Mouse (Mus musculus) urinary bladder, adult 18-20 months (tissue): Measurements from ENCODE around the gene Ap3s2.

ENCODE experiments used
- DNase-seq, 2 experiments: peaks; one replicate each; pipeline ENCODE4 v3.0.0; 2022; ENCODE audit warnings: low spot score in 2 of 2, mixed read lengths in 2 of 2

Gene Ap3s2

DNA sequence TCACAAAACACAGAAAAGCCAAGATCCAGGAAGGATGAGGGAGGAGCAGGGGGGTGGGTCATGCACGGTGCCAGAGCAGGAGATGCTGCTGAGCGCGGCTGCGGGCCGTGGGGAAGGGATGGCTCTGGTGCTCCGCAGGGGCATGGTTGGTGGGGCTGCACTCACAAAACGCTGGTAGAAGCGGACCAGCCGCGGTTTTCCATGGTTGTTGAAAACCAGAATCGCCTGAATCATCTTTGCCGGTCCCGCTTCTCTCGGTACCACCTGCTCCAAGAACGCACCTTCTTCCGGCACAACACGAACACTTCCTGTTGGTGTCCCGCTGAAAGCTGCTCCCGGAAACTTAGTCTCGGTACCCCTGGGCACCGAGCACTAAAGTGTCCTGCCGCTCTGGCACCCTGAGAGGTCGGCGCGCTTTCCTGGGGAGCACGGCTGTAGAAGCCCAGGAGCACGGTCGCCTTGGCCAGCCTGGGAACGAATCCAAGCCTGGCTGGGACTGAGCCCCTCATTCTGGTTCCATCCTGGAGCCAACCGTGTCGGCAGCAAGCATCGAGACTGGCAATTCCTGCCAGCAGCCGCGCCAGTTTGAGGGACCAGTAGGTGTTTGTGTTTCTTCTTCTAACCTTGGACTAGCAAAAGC is at the start of gene Ap3s2:
Gene Ap3s2 (minus strand): TSS at position 306 of the 640 bp plus-strand sequence.
- DNase-seq: peak; percentile 78 to 90

DNA sequence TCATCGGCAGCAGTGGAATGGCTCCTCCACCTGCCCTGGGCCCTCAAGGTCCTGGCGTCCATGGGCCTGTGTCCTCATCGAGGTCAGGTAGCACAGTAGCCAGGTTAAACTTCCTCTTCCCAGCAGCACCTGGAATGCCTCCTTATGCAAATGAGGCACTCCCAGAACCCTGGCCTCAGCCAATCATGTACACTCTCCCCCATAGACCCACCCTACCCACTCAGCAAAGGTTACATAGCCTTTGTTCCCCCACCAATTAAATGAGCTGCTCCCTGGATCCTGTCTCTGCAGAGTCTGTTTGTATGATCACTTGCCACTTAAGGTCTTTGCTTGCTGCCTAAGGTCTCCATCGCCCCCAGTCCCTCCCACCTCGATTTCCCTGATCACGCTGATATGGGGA is 47.9 kb upstream of the Ap3s2 start:
- no peak for DNase-seq

DNA sequence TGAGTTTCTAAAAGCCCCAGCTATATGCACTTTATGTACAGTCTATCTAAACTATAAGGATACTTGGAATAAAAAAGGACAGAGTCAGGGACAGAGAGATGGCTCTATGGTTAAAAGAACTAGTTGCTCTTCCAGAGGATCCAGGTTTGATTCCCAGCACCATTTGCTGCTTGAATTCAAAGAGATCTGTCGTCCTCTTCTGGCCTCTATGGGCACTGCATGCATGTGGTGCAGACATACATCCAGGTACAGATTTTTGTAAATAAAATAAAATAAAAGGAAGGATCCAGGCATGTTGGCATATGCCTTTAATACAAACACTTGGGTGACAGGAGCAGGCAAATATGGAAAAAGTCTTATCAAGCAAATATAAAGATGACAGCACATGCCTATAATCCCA is 41.2 kb upstream of the Ap3s2 start:
- no peak for DNase-seq

DNA sequence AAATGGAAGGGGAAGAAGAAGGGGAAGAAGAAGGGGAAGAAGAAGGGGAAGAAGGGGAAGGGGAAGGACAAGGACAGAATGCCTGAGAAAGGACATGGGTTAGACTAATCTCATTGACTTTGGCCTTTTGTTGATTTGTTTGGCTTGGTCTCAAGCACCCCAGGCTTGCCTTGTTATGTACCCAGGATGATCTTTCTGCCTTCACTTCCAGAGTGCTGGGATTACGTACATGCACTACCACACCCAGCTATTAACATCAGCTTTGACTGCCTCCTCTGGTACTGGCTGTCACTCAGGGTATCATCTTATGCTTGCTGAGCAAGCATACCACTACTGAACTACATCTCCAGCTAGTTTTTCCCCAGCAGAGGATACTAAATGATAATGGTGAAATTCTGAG is 35.7 kb upstream of the Ap3s2 start:
- DNase-seq: no peak

DNA sequence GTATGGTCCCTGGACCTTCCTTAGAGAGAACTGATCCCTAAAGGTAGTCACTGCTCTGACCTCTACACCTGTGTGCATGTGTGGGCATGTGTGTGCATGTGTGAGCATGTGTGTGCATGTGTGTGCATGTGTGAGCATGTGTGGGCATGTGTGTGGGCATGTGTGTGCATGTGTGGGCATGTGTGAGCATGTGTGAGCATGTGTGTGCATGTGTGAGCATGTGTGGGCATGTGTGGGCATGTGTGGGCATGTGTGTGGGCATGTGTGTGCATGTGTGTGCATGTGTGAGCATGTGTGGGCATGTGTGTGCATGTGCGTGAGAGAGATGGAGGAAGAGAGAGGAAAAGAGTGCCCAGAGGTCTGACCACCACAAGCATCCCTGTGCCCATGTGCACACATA is 34.4 kb upstream of the Ap3s2 start:
- DNase-seq: no peak

DNA sequence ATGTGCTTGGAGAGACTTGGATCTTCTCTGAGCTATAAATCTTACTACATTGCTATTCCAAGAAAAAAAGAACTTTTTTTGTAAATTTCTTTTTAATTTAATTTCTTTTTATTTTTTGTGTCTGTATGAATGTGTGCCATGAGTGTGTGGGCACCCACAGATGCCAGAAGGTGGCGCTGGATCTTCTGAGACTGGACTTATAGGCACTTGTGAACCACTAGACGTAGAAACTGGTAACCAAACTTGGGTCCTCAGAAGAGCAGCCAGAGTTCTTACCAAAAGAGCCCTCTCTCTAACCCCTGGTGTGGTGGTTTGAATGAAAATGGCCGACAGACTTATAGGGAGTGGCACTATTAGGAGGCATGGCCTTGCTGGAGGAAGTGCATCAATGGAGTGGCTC is 30.6 kb upstream of the Ap3s2 start:
- DNase-seq: no peak

DNA sequence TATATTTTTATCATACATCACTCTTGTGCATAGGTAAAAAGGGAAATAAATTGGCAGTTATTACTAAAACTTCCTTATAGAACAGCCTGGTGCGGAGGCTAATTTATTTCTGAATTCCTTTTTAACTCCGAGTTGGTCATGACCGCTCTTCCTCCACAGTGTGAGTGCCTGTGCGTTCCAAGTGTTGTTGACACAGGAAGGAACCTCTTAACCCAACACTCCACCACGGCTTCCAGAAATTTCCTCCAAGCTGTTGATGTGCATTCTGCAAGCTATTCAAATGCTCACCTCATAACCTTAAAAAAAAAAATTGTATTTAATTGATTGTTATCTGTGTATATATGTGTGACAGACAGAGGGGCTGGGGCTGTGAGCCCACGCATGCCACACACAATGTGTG is 29.8 kb upstream of the Ap3s2 start:
- DNase-seq: no peak

DNA sequence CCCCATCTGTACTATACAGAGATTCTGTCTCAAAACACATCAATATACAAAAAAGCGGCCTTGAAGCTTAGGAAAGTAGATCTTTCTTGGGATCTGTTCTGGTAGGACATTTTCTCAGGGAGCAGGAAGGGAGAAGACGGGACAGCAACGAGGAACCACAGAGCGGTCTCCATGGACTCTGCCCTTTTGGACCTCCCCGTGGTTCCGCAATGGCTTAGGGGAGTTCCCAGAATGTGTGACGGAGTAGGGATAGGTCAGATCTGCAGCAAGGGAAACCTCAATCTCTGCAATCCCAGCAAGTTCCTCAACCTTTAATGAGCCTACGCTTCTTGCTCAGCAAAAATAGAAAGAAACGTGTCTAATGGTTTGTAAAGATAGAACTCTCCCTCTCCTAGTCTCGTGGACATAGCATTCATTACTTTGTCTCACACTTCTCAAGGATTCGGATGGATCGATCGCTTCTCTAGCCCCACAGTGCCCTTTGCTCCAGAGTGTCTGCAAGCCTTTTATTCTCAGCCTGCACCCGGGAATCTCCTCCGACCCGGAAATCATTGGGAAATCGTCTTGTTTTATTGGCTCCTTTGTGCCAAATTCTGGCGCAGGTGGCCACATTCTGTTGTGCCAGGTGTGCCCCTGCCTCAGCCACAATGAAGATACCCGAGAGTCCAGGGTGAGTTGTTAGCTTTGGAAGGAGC is 15.2 kb upstream of the Ap3s2 start:
- peak; percentile 33 to 40 for DNase-seq

DNA sequence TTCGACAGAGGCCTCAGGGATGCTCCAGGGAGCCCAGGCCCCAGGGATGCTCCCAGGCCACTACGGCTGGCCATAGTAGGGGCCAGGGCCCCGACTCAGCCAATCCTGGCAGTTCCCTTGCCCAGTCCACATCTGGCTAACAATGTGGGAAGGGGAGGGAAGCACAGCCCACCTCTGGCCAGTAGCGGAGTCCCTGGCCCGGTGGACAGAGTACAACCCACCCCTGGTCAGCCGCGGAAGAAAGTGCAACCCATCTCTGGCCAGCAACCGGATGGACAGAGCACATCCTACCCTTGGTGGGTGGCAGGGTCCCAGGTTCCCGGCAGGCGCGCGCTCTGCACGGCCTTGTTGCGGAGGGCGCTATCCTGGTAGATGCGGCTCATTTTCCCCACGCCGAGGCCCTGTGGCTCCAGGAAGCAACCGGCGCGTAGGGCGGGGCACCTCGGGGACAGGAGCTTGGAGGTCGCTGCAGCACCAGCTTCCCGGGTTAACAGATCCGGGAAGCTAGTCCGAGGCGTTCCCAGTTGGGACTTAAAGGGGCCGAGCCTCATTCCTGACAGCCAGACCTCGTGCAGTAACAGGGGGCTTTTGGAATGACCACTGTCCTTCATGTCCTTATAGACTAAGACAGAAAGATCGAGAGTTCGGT is 14.5 kb upstream of the Ap3s2 start, which contains the start of gene Arpin:
Gene Arpin (minus strand): TSS at position 498 of the 649 bp plus-strand sequence.
- DNase-seq: peak; percentile 59 to 67

DNA sequence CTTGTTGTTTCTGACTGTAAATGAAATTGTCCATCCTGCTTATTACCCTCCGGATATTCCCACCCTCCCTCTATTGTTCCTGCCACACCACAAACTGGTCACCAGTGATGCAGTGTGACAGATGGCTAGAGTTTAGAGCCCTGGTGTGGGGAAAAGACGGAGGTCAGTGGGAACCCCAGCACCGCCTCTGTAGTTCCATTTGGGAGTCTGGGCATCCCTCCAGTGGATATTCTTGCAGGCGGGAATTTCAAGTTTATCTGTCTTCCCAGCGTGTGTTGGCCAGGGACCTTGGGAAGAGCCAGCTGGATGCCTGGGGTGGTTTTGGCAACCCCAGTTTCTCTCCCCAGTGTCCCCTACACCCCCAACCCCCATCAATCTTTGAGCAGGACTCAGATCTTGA is 14.0 kb upstream of the Ap3s2 start:
- no peak for DNase-seq

DNA sequence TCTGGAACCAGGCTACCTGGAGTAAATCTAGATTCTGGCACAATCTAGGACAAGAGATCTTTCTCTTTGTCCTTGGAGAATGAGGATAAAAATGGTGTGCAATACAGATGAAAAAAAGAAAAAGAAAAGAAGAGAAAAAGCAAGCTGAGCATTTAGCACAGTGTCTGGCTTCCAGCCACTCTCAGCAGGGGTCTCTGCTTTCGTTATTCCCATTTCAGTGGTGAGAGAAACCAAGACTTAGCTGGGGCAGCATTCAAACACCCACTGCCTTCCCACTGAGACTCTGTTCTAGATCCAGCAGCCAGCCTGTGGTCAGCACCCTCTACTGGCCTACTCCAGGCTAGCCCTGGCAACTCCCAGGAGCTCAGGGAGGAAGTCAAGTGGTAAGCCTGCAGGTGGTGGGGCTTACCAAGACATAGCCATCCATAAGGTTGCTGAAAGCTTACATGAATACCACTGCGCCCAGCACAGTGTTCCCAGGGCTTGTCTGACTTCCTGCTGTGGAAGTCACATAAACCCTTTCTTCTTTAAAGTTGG is 8.1 kb upstream of the Ap3s2 start:
- DNase-seq: no peak

DNA sequence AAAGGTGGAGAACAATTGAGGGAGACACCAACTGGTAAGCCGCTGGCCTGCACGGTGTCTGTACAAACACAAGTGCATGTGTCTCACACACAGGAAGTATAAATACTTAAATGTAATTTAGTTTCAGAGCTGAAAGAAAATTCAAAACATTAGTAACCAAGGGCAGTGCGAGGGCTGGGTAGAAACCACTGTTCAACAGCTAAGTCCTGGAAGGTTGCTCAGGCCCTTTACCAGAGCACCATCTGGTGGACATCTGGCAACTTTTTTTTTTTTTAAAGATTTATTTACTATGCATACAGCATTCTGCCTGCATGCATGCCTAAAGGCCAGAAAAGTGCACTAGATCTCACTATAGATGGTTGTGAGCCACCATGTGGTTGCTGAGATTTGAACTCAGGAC is 5.9 kb downstream of the Ap3s2 start:
- DNase-seq: no peak

DNA sequence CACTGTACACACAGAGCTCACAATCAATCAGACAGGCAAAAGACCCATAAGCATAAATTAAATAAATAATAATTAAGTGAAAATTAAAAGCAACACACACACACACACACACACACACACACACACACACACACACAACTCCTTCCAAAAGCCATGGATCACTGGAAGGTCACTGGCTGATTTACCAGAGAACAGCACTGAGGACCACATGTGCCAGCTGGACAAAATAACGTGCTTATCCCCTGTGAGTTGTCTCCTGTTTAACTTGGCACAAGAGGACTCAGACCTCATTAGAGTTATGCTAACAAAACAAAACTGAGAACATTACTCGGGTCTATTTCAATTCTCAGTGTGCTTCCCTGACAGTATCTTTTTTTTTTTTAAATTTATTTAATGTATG is 13.1 kb downstream of the Ap3s2 start:
- no peak for DNase-seq

DNA sequence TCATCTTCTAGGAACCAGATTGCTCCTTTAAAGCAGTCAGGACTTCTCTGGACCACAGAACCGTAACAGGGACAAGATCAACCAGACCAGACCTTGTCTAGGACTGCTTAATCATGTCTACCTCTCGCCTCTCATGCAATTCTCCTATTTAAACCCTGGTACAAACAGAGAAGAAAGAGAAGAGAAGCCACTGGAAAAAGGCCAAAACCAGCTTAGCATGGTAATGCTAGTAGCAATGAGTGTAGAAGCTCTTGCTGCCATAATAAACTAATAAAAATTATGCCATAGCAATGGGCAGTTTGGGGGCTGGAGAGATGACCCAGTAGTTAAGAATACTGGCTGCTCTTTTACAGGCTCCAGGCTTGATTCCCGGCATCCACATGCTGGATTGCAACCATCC is 13.5 kb downstream of the Ap3s2 start:
- DNase-seq: no peak

DNA sequence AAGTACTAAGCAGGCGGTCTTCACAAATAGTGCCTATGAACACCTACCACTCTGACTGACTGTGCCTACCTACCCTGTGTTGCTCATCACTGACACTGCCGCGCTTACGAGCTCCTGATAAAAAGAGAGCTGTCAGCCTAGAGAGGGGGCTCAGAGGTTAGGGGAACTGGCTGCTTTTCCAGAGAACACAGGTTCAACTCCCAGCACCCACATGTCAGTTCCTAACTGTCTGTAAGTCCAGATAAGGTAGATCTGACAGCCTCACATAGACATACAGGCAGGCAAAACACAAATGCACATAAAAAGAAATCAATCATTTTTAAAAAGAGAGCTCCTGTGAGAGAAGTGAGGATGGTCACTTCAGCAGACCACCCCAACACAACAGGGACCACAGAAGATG is 15.3 kb downstream of the Ap3s2 start:
- no peak for DNase-seq

DNA sequence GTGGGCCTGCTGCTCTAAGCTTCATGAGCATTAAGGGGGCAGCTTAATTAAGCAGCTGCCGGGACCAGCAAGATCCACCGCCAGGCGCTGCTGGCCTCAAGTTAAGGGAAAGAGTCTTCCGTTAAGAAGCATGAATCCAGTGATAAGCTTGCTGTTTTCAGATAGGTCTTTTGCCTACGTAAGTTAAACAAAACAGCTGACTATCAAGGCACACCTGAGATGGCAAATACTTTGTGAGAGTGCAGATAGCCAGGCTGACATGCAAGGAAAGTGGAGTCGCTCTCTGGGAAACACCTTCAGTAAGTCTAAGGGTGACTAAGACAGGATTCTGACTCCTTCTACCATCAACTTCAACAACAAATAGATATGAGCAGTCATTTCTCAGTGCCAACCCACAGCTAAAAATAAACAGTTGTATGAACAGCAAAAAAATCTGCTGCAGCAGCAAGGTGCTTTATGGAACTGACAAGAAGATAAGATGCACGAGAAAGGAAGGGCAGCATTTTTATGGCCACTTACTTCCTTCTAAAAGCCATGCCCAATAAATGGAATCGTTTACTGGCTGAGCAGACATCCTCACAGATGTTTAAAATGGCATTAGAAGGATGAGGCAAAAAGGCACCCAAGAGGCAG is 17.2 kb downstream of the Ap3s2 start:
- no peak for DNase-seq

DNA sequence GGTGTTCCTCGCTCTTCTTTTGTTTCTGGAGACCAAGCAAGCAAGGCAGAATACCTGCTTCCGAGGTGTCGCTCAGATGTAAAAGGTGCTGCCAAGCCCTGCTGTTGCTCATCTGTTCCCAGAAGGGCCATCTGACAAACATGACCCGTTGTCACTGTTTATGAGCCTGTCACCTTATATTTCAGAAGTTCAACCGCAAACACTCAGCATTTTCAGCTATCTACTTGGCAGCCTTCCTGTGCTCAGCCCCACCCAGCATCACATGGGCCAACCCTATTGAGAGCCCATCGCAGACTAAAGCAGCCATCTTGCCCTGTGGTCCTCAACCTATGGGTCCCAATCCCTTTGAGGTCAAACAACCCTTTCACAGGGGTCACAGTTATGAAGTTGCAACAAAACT is 19.7 kb downstream of the Ap3s2 start:
- no peak for DNase-seq

DNA sequence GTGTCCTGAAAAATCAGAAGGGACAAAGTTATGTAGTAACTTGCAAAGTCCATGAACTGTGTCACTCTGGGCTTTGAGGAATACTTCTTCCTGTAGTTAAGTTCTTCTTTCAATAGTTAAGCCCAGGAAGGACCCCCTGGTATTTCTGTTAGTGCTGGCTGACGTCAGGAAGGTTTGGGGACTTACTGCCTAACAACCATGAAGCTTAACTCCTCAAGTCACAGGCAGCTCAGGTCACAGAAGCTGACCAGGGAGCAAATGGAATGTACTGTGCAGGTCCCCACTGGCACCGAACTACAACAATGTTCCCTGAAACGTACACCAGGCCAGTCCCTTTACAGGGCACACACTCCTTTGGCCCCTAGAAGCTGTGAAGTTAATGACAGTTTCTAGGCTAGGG is 25.2 kb downstream of the Ap3s2 start:
- DNase-seq: no peak

DNA sequence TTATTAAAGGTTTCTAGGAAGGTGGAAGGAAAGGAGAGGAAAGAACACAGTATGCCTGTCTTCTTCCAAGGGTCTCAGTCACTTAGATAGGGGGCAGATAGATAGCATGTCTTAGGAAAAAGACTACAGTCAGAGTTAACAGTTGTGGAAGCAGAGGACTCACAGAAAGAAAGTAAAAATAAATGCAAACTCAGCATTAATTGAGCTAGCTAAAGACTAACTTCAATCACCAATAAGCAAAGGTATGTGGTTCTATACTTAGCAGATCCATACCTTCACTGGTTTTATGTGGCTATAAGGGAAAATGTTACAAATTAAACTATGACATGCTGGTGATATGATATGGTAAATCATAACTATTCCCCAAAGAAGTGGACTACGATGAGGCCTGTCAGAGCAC is 25.7 kb downstream of the Ap3s2 start:
- DNase-seq: no peak

DNA sequence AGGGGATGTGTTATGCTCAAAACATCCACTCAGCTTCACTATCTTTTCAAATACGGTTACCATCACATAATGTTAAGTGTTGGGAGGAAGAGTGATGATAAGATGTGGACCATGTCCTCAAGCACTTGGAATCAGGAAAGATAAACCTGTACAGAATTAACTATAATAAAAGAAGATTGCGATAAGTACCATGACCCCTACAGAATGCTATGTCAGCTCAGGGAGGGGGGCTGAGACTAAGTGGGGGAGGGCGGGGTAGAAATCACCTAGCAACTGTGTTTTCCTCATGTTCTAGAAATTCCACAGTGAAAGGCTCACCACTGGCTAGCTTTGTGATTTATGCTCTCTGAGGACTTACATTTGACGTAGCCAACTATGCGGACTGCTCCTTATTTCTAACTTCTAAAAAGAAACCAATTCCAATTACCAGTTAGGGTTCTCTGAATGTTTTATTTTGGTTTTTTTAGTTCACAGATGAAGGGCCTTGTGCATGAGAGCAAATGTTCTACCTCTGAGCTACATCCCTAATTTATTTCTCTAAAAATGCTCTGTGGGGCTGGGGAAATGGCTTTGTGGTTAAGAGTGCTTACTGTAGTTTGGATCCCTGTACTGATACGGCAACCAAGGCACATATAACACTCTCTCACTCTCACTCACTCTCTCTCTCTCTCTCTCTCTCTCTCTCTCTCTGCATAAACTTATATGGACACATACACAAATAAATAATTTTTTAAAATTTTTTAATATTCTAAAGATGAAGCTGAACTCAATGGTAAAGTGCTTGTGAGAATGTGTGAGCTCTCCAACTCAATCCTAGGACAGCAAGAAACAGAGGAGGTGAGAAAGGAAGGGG is 27.6 kb downstream of the Ap3s2 start:
- DNase-seq: no peak

DNA sequence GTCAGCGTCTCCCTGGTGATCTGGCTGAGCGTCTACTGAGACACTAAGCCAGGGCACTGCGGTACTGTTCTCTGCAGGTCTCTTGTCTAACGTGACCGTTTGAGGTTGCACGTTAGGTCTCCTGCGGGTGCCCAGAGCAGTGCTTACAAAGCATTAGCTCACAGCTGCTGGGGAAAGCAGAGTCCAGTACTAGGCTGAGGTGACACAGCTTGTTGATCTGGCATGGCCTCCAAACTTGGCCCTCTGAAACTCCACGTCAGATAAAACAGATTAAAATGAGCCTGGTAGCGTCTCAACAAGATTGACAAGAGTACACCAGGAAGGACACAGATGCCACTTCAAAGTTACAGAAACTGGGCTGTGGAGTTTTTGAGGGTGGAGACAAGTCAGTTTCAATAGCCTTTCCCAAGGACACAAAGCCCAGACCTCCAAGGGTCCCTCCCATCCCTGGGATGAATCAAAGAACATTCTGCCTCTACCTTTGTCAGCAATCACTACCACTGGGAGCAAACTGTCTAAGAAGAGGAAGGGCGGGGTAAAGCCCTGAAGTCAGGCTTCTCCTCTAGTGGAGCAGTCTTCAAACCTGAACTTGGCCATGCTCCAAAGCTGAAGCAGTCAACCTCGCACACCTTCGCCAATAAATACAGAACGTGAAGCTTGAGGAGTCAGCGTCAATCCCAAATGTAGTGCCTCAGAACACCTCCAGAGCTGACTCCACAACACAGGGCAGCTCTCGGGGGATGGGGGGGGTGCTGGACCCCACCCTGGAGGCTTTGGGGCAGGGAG is 29.8 kb downstream of the Ap3s2 start:
- DNase-seq: no peak
